Mouse (Mus musculus) CH12.LX (cell line): ENCODE results near the gene Arhgap28.

Experiments
- ELF1 ChIP-seq: IDR thresholded peaks from 2 replicates; pipeline ENCODE4 v1.6.1; 2014; ENCODE audit warnings: low read depth, mild to moderate bottlenecking, inconsistent platforms, low read length, improper control_type of control experiment
- EP300 ChIP-seq: IDR thresholded peaks from 2 replicates; pipeline ENCODE4 v1.6.1; 2011; ENCODE audit warnings: low read length, improper control_type of control experiment
- GABPA ChIP-seq: IDR thresholded peaks from 2 replicates; pipeline ENCODE4 v1.6.1; 2012; ENCODE audit warnings: low read depth, low read length, improper control_type of control experiment, inconsistent platforms; ENCODE audit not compliant: insufficient replicate concordance
- MAFK ChIP-seq: IDR thresholded peaks from 2 replicates; pipeline ENCODE4 v1.6.1; 2011; ENCODE audit warnings: low read length, improper control_type of control experiment; ENCODE audit not compliant: insufficient replicate concordance
- NRF1 ChIP-seq: IDR thresholded peaks from 2 replicates; pipeline ENCODE4 v1.6.1; 2014; ENCODE audit warnings: low read depth, mild to moderate bottlenecking, inconsistent platforms, low read length, improper control_type of control experiment, moderate library complexity
- POLR2A ChIP-seq: IDR thresholded peaks from 2 replicates; pipeline ENCODE4 v1.6.1; 2011; ENCODE audit warnings: low read depth, mild to moderate bottlenecking, improper control_type of control experiment, low read length
- TCF12 ChIP-seq: IDR thresholded peaks from 2 replicates; pipeline ENCODE4 v1.6.1; 2014; ENCODE audit warnings: low read depth, mild to moderate bottlenecking, inconsistent platforms, low read length, improper control_type of control experiment
- ZMIZ1 ChIP-seq: IDR thresholded peaks from 2 replicates; pipeline ENCODE4 v1.6.1; 2012; ENCODE audit warnings: low read depth, mild to moderate bottlenecking, inconsistent platforms, low read length, improper control_type of control experiment

DNA sequence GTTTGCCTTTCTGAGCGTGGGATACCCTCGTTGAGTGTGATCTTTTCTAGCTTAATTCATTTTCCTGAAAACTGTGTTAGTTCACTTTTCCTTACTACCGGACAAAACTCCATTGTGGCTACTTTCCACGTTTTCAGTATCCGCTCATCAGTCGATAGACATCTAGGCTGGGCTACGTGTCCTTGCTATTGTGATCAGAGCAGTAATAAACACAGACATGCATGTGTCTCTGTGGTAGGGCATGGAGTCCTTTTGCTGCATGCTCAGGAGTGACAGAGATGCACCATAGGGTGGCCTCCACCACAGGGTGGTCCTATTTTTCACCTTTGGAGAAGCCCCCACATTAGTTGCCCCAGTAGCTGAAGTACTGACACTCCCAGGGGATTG, 7.2 kb downstream of the Arhgap28 start:
- TF ChIP-seq NRF1 (no peak), GABPA (no peak), EP300 (no peak), MAFK (no peak), ELF1 (no peak), POLR2A (no peak), TCF12 (no peak), ZMIZ1 (no peak)
